Mouse (Mus musculus): ENCODE measurements around the gene Psma5.

DNA sequence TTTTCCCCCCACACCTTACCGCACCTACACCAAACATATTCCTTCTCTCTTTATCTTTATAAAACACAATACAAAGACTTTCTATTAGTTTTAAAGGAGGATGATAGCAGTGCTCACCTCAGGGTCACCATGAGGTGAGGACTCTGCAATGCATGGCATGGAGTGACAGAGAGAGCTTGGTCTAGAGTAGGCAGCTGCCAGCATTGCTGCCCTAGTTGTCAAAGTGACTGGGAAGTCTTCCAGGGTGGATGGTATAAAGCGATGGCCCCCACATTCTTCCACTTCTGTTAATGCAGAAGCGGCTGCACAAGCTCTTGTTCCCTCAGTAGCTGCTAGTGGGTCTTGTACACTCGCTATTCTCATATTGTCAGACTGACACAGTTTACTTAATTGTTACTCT is 56.4 kb downstream of the Psma5 start:
- TF ChIP-seq POLR2A (IDR thresholded peaks at IDR 0.05; ENCODE audit: low read depth, low read length) (no peak), CTCF (IDR thresholded peaks at IDR 0.05; ENCODE audit: extremely low read depth, insufficient read length, insufficient replicate concordance, low read depth, low read length) (no peak)
